Mouse (Mus musculus): ENCODE data around the gene Numb.

- TF ChIP-seq CTCF (conservative IDR thresholded peaks at IDR 0.05; ENCODE audit: low read length) (no peak), NANOG (IDR thresholded peaks at IDR 0.05; ENCODE audit: borderline replicate concordance, low read length) (no peak), POU5F1 (IDR thresholded peaks at IDR 0.05; ENCODE audit: borderline replicate concordance, low read length) (no peak)
Measured at GRCm38 (mm10) chr12:83924332-83924731, 2.6 kb upstream of the Numb start.

Measured in E14TG2a.4 (cell line).